Mouse (Mus musculus) myocyte (in vitro differentiated cells): ENCODE data around the gene Glis3.

ENCODE experiments used
- POLR2A ChIP-seq: IDR thresholded peaks from one replicate; pipeline ENCODE4 v1.6.1; 2011; ENCODE audit warnings: low read depth, mild to moderate bottlenecking, control low read depth, moderate library complexity; ENCODE audit not compliant: insufficient read length
- REST ChIP-seq: IDR thresholded peaks from one replicate; pipeline ENCODE4 v1.6.1; 2011; ENCODE audit warnings: mild to moderate bottlenecking, control low read depth, moderate library complexity; ENCODE audit not compliant: insufficient read depth, insufficient read length
- TCF12 ChIP-seq: IDR thresholded peaks from one replicate; pipeline ENCODE4 v1.6.1; 2011; ENCODE audit warnings: mild to moderate bottlenecking, control low read depth; ENCODE audit not compliant: poor library complexity, insufficient read depth, severe bottlenecking
- TCF3 ChIP-seq: IDR thresholded peaks from one replicate; pipeline ENCODE4 v1.6.1; 2011; ENCODE audit warnings: low read depth, control low read depth; ENCODE audit not compliant: insufficient read length
- USF1 ChIP-seq: IDR thresholded peaks from one replicate; pipeline ENCODE4 v1.6.1; 2011; ENCODE audit warnings: low read depth, mild to moderate bottlenecking, control low read depth, moderate library complexity

- TF ChIP-seq TCF12 (no peak), TCF3 (no peak), POLR2A (no peak), USF1 (no peak), REST (no peak)
Observed at GRCm38 (mm10) chr19:28283241-28284097, 396.4 kb downstream of the Glis3 start.
